Mouse (Mus musculus): ENCODE data around the gene Dop1b.

GRCm38 (mm10) chr16:93859967-93860366 lies 148.3 kb downstream of the Dop1b start:
- TF ChIP-seq POLR2A (IDR thresholded peaks at IDR 0.05; ENCODE audit: insufficient read length, low read depth) (no peak), MAX (IDR thresholded peaks at IDR 0.05; ENCODE audit: low read depth) (no peak), MYOD1 (IDR thresholded peaks at IDR 0.05; ENCODE audit: control insufficient read depth in 1 of 3, insufficient read length in 2 of 3, low read depth in 2 of 3) (no peak), REST (IDR thresholded peaks at IDR 0.05; ENCODE audit: insufficient read depth, insufficient read length) (no peak), USF1 (IDR thresholded peaks at IDR 0.05; ENCODE audit: low read depth) (no peak), POLR2AphosphoS2 (IDR thresholded peaks at IDR 0.05; ENCODE audit: insufficient read length, low read depth) (no peak), E2F4 (IDR thresholded peaks at IDR 0.05; ENCODE audit: insufficient read depth) (no peak), SRF (IDR thresholded peaks at IDR 0.05; ENCODE audit: control insufficient read depth, insufficient read length, low read depth) (no peak), TCF12 (IDR thresholded peaks at IDR 0.05; ENCODE audit: insufficient read depth, poor library complexity, severe bottlenecking) (no peak), MYOG (IDR thresholded peaks at IDR 0.05; ENCODE audit: control insufficient read depth in 1 of 3, insufficient read depth in 1 of 3, insufficient read length in 2 of 3, low read depth in 2 of 3) (no peak)

Data from myocyte (in vitro differentiated cells).